17 mouse cellular contexts compared by ENCODE assay signal in the genomic region with DNA sequence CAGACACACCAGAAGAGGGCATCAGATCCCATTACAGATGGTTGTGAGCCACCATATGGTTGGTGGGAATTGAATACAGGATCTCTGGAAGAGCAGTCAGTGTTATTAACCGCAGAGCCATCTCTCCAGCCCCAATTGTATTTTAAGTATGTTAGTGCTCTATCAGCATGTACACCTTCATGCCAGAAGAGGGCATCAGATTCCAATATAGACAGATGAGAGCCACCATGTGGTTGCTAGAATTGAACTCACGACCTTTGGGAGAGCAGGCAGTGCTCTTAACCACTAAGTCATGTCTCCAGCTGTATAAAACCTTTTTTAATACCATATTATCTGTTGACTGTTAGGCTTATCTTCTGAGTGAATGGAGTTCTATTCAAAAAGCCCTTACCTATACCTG. TPM values are rescaled to one million over a fixed set of nuclear protein-coding genes. Genes with fewer than 3 reads are reported as not detected.
DNase-seq lines count a peak whose midpoint lies in the region; ATAC-seq and TF ChIP-seq lines count a peak whose summit lies in the region.
"Had no signal": no experiment of that assay in that cellular context is flagged by ENCODE, and none has a peak within 500 bp of the region (broad histone marks: within the 10 kb centered on the region; RNA-seq: fewer than 3 reads in every experiment).

No protein-coding gene starts in this region.

- TF ChIP-seq POLR2A in MEL (IDR thresholded peaks at IDR 0.05; ENCODE audit: control insufficient read depth in 1 of 2, insufficient read depth in 1 of 2, low read depth in 1 of 2, low read length in 2 of 2, poor library complexity in 1 of 2), result no peak

- no peak for TF ChIP-seq EP300 in liver, embryonic 14.5 days (IDR thresholded peaks at IDR 0.05; ENCODE audit: low read depth)
- no peak for TF ChIP-seq EP300 in MEL (IDR thresholded peaks at IDR 0.05; ENCODE audit: low read depth in 1 of 2, low read length in 2 of 2)

- DNase-seq in liver, embryonic 14.5 days (ENCODE audit: low read depth in 3 of 3, low spot score in 3 of 3), result no peak
- DNase-seq in liver (no peak), MEL (ENCODE audit: low read depth, low spot score) (peak; percentile 60)
- peak; percentile 53 for DNase-seq in CD4-positive helper T cell, adult 2 months (ENCODE audit: low read depth, low spot score)
- no peak for DNase-seq in frontal cortex, postnatal 36 days (ENCODE audit: low spot score in 2 of 2)
- no peak for DNase-seq in gastrocnemius, postnatal 14 days
- DNase-seq: adrenal gland, postnatal 36 days; cerebellum, adult 11 months; kidney, postnatal 4 days; lung, adult 2 months; right cerebral cortex, postnatal 14 days had no signal

- no peak overlapping the region for H3K9ac ChIP-seq in liver, embryonic 14.5 days (replicated peaks)
- no peak overlapping the region for H3K9ac ChIP-seq in MEL (ENCODE audit: control insufficient read depth, low read depth, low read length, poor library complexity, severe bottlenecking)
- H3K9ac ChIP-seq: hindbrain, embryonic 14.5 days; midbrain, embryonic 15.5 days; neural tube, embryonic 15.5 days; stomach, embryonic 15.5 days had no signal

- no peak overlapping the region for H3K4me3 ChIP-seq in liver, embryonic 14.5 days (ENCODE audit: insufficient read depth in 1 of 2, low read depth in 2 of 2, low read length in 2 of 2)
- no peak overlapping the region for H3K4me3 ChIP-seq in MEL (ENCODE audit: control insufficient read depth in 1 of 2, insufficient read depth in 1 of 2, low read depth in 2 of 2, low read length in 2 of 2)
- H3K4me3 ChIP-seq: erythroblast, embryonic 14.5 days; midbrain, embryonic 15.5 days; neural tube, embryonic 15.5 days; stomach, embryonic 15.5 days had no signal

- H3K27ac ChIP-seq in liver, embryonic 14.5 days, result no peak overlapping the region
- H3K27ac ChIP-seq in MEL (ENCODE audit: control insufficient read depth, low read depth, low read length), result no peak overlapping the region
- H3K27ac ChIP-seq: hindbrain, embryonic 14.5 days; midbrain, embryonic 15.5 days; neural tube, embryonic 15.5 days; stomach, embryonic 15.5 days had no signal

- H3K9me3 ChIP-seq in liver, embryonic 14.5 days (ENCODE audit: control insufficient read depth, low read length), result no peaks in the 10 kb centered on the region
- H3K9me3 ChIP-seq in MEL (replicated peaks; ENCODE audit: insufficient read depth, low read length), result no peaks in the 10 kb centered on the region
- H3K9me3 ChIP-seq: midbrain, embryonic 15.5 days; neural tube, embryonic 15.5 days; stomach, embryonic 15.5 days had no signal

- ATAC-seq in liver, embryonic 14.5 days (ENCODE audit: insufficient read depth), result no peak
- peak; percentile 63 for ATAC-seq in megakaryocyte, adult 5-6 weeks (ENCODE audit: poor library complexity, severe bottlenecking)
- ATAC-seq: midbrain, embryonic 15.5 days had no signal

- no peaks in the 10 kb centered on the region for H3K4me1 ChIP-seq in liver, embryonic 14.5 days (replicated peaks; ENCODE audit: control insufficient read depth in 2 of 2, insufficient read depth in 2 of 2, low read length in 1 of 2)
- H3K4me1 ChIP-seq in MEL (ENCODE audit: control insufficient read depth in 1 of 2, insufficient read depth in 2 of 2, low read length in 2 of 2), result no peaks in the 10 kb centered on the region
- H3K4me1 ChIP-seq: midbrain, embryonic 15.5 days; neural tube, embryonic 15.5 days; stomach, embryonic 15.5 days had no signal

- H3K27me3 ChIP-seq in liver, embryonic 14.5 days (ENCODE audit: control insufficient read depth, insufficient read depth, low read length), result no peaks in the 10 kb centered on the region
- no peaks in the 10 kb centered on the region for H3K27me3 ChIP-seq in MEL (ENCODE audit: control insufficient read depth in 1 of 2, insufficient read depth in 2 of 2, low read length in 2 of 2)
- H3K27me3 ChIP-seq: midbrain, embryonic 15.5 days; neural tube, embryonic 15.5 days; stomach, embryonic 15.5 days had no signal

- no peaks in the 10 kb centered on the region for H3K36me3 ChIP-seq in liver, embryonic 14.5 days (replicated peaks; ENCODE audit: control insufficient read depth, insufficient read depth, low read depth)
- peaks cover 0 to under 1% of the 10 kb centered on the region in 2 experiments; a peak in 1 of 4 replicates for H3K36me3 ChIP-seq in MEL (ENCODE audit: control insufficient read depth in 1 of 2, insufficient read depth in 2 of 2, low read length in 2 of 2)

- no peaks in the 10 kb centered on the region for H3K79me2 ChIP-seq in MEL (ENCODE audit: control insufficient read depth, insufficient read depth, low read length, poor library complexity)

- H3K4me2 ChIP-seq in liver, embryonic 14.5 days (ENCODE audit: low read depth), result no peak overlapping the region
- H3K4me2 ChIP-seq: hindbrain, embryonic 14.5 days; midbrain, embryonic 15.5 days; neural tube, embryonic 15.5 days; stomach, embryonic 15.5 days had no signal

- peak; percentile 63 for TF ChIP-seq RAD21 in MEL (IDR thresholded peaks at IDR 0.05; ENCODE audit: low read depth, low read length)

- intact Hi-C loops in gastrocnemius, postnatal 14 days (cut with DNase I; ENCODE audit: low total_unique reads), result no loop called here

- peak; percentile 48 for TF ChIP-seq CTCF in liver, embryonic 14.5 days (IDR thresholded peaks at IDR 0.05; ENCODE audit: low read depth)
- peak; percentile 23 to 72 (median 44); a peak in 4 of 6 replicates for TF ChIP-seq CTCF in MEL (IDR thresholded peaks at IDR 0.05 in 2 of 3, conservative IDR thresholded peaks at IDR 0.05 in 1 of 3; ENCODE audit: control insufficient read depth in 1 of 3, insufficient read depth in 1 of 3, low read depth in 2 of 3, low read length in 3 of 3, poor library complexity in 1 of 3, severe bottlenecking in 1 of 3)

- 34% methylated on average over 2 of the region's 2 CpGs for WGBS in liver, embryonic 14.5 days (ENCODE audit: insufficient replicate concordance)

TF ChIP-seq in MEL, 35 proteins besides CTCF, POLR2A, EP300 and RAD21 (continues in another document):
- TF ChIP-seq MYC (IDR thresholded peaks at IDR 0.05; ENCODE audit: low read depth, low read length), result peak; percentile 81; the same call in 1 of the 2 replicates
- no peak for TF ChIP-seq ZNF384 (IDR thresholded peaks at IDR 0.05; ENCODE audit: low read depth, low read length)
- no peak for TF ChIP-seq JUND (IDR thresholded peaks at IDR 0.05; ENCODE audit: low read depth, low read length)
- no peak for TF ChIP-seq ZKSCAN1 (IDR thresholded peaks at IDR 0.05; ENCODE audit: low read depth, low read length)
- TF ChIP-seq KAT2A (conservative IDR thresholded peaks at IDR 0.05; ENCODE audit: low read depth, low read length), result no peak
- no peak for TF ChIP-seq E2F4 (IDR thresholded peaks at IDR 0.05; ENCODE audit: borderline replicate concordance, low read depth, low read length)
- TF ChIP-seq USF2 (IDR thresholded peaks at IDR 0.05; ENCODE audit: borderline replicate concordance in 1 of 2, insufficient read depth in 1 of 2, low read depth in 1 of 2, low read length in 2 of 2), result no peak
- TF ChIP-seq POLR2AphosphoS2 (IDR thresholded peaks at IDR 0.05; ENCODE audit: low read length), result no peak
- TF ChIP-seq MAZ (IDR thresholded peaks at IDR 0.05; ENCODE audit: low read depth, low read length), result no peak
- peak; percentile 65 for TF ChIP-seq SMC3 (IDR thresholded peaks at IDR 0.05; ENCODE audit: low read depth, low read length)
- no peak for TF ChIP-seq HCFC1 (IDR thresholded peaks at IDR 0.05; ENCODE audit: low read depth, low read length)
- TF ChIP-seq GABPA (IDR thresholded peaks at IDR 0.05; ENCODE audit: low read depth, low read length), result no peak
- TF ChIP-seq MAX (IDR thresholded peaks at IDR 0.05; ENCODE audit: low read length), result no peak
- TF ChIP-seq UBTF (IDR thresholded peaks at IDR 0.05; ENCODE audit: borderline replicate concordance, insufficient read depth, low read depth, low read length), result no peak
- no peak for TF ChIP-seq ZMIZ1 (IDR thresholded peaks at IDR 0.05; ENCODE audit: low read depth, low read length)
- TF ChIP-seq TBP (IDR thresholded peaks at IDR 0.05; ENCODE audit: low read depth, low read length), result no peak
- no peak for TF ChIP-seq RCOR1 (IDR thresholded peaks at IDR 0.05; ENCODE audit: low read depth, low read length)
- TF ChIP-seq TAL1 (IDR thresholded peaks at IDR 0.05; ENCODE audit: low read length), result no peak
- TF ChIP-seq ETS1 (IDR thresholded peaks at IDR 0.05; ENCODE audit: low read depth, low read length), result no peak
- TF ChIP-seq BHLHE40 (IDR thresholded peaks at IDR 0.05; ENCODE audit: borderline replicate concordance, low read depth, low read length), result no peak
- no peak for TF ChIP-seq CHD1 (IDR thresholded peaks at IDR 0.05; ENCODE audit: low read depth, low read length)

RNA-seq across cellular contexts. Expression of a gene that starts 10.2 kb away (rescaled TPM):
- 1.2 and 2.0 TPM in 2 replicates for polyA plus RNA-seq in liver, embryonic 14.5 days (2012; rRNA removed)
- 2.9 and 3.5 TPM in 2 replicates for polyA plus RNA-seq in liver, embryonic 14.5 days (2014; fragmentation: Nextera tagmentation; extraction: Ambion mirVana)
- 17.9 and 20.4 TPM in 2 replicates for total RNA-seq in MEL (2012; rRNA removed)
- polyA plus RNA-seq in MEL (2012; ENCODE audit: insufficient read depth in 1 of 2, insufficient read length in 2 of 2, low read depth in 1 of 2, low replicate concordance in 2 of 2, missing spikeins in 1 of 2), result 10 to 100 TPM in 1 of 2 experiments, not detected in 1; 18.6 TPM
- total RNA-seq in megakaryocyte, adult 5-6 weeks (2015), result 0.40 and 0.43 TPM in 2 replicates
- not detected in 2 replicates for total RNA-seq in megakaryocyte, adult 5-6 weeks (2017)
- under 1 TPM; 0.40 to 0.51 TPM for total RNA-seq in gastrocnemius, postnatal 14 days (2021)

RNA-seq across cellular contexts. Expression of a gene that starts 10.8 kb away (rescaled TPM):
- 13.5 and 15.0 TPM in 2 replicates for polyA plus RNA-seq in liver, embryonic 14.5 days (2012; rRNA removed)
- polyA plus RNA-seq in liver, embryonic 14.5 days (2014; fragmentation: Nextera tagmentation; extraction: Ambion mirVana), result 30.3 and 32.4 TPM in 2 replicates
- total RNA-seq in MEL (2012; rRNA removed), result 41.5 and 52.4 TPM in 2 replicates
- 10 to 100 TPM in 1 of 2 experiments, not detected in 1; 53.8 TPM for polyA plus RNA-seq in MEL (2012; ENCODE audit: insufficient read depth in 1 of 2, insufficient read length in 2 of 2, low read depth in 1 of 2, low replicate concordance in 2 of 2, missing spikeins in 1 of 2)
- total RNA-seq in megakaryocyte, adult 5-6 weeks (2015), result 15.5 and 17.3 TPM in 2 replicates
- total RNA-seq in megakaryocyte, adult 5-6 weeks (2017), result 13.4 and 14.1 TPM in 2 replicates
- total RNA-seq in gastrocnemius, postnatal 14 days (2021), result 10 to 100 TPM; 27.5 to 30.9 TPM

RNA-seq across cellular contexts. Expression of a gene that starts 48.4 kb away (rescaled TPM):
- polyA plus RNA-seq in liver, embryonic 14.5 days (2012; rRNA removed), result 222 and 368 TPM in 2 replicates
- polyA plus RNA-seq in liver, embryonic 14.5 days (2014; fragmentation: Nextera tagmentation; extraction: Ambion mirVana), result 457 and 507 TPM in 2 replicates
- total RNA-seq in MEL (2012; rRNA removed), result 868 and 882 TPM in 2 replicates
- polyA plus RNA-seq in MEL (2012; ENCODE audit: insufficient read depth in 1 of 2, insufficient read length in 2 of 2, low read depth in 1 of 2, low replicate concordance in 2 of 2, missing spikeins in 1 of 2), result 1,000 to 10,000 TPM in 1 of 2 experiments, 100 to 1,000 TPM in 1; 722 to 2,287 TPM
- 648 and 668 TPM in 2 replicates for total RNA-seq in megakaryocyte, adult 5-6 weeks (2015)
- 1,188 and 1,238 TPM in 2 replicates for total RNA-seq in megakaryocyte, adult 5-6 weeks (2017)
- total RNA-seq in gastrocnemius, postnatal 14 days (2021), result 100 to 1,000 TPM; 134 to 153 TPM

Comparison
In these comparisons a context has a peak if more than half of its experiments do, and no peak if none do; other contexts are left out.
1. DNase-seq: peak in CD4-positive helper T cell, adult 2 months (single experiment) and MEL (single experiment); none in liver, embryonic 14.5 days (0 of 3), liver (single experiment), frontal cortex, postnatal 36 days (0 of 2) and gastrocnemius, postnatal 14 days (single experiment).
2. RNA of a gene that starts 10.2 kb away (total RNA-seq): 17.9 to 20.4 TPM in MEL; 0.40 to 0.51 TPM in gastrocnemius, postnatal 14 days and 0.40 to 0.43 TPM in megakaryocyte, adult 5-6 weeks; every median in the first group is over 10 times any median in the second.